Mouse (Mus musculus): ENCODE data around the gene Veph1.

- TF ChIP-seq CTCF (IDR thresholded peaks at IDR 0.05; ENCODE audit: extremely low read depth, insufficient read length, insufficient replicate concordance, low read depth, low read length), result no peak
- TF ChIP-seq POLR2A (IDR thresholded peaks at IDR 0.05; ENCODE audit: low read depth, low read length), result no peak
Observed at GRCm38 (mm10) chr3:66129689-66130088, 166.9 kb downstream of the Veph1 start.
